Mouse (Mus musculus) C2C12 (cell line): ENCODE results near the gene Olfr1508.

Experiments used
- CTCF ChIP-seq: IDR thresholded peaks from one replicate; pipeline ENCODE4 v1.5.1; 2011; ENCODE audit not compliant: control insufficient read depth, insufficient read depth, insufficient read length
- MAX ChIP-seq: IDR thresholded peaks from one replicate; pipeline ENCODE4 v1.6.1; 2011; ENCODE audit warnings: mild to moderate bottlenecking, control low read depth

DNA sequence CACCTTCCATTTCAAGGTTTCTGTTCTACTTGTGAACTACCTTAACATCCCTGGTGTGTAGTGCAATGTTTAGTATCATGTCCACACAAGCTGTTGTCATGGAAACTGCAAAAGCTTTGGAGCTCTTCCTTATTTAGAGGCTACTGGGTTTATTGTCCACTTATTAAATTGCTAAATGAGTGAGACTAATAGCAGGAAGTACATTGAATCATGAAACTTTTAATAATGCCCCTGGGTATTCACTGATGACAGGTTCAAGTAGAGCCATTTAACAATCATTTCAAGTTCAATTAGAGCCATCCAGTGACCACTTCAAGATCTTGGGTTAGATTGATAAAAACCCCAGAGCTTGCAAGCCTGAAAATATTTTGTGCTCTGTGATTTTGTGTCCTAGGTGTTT, 24.6 kb downstream of the Olfr1508 start, which contains the start of gene Olfr1509:
- TF ChIP-seq MAX: no peak
- no peak for TF ChIP-seq CTCF
